Mouse (Mus musculus): ENCODE data around the gene Agr2.

DNA sequence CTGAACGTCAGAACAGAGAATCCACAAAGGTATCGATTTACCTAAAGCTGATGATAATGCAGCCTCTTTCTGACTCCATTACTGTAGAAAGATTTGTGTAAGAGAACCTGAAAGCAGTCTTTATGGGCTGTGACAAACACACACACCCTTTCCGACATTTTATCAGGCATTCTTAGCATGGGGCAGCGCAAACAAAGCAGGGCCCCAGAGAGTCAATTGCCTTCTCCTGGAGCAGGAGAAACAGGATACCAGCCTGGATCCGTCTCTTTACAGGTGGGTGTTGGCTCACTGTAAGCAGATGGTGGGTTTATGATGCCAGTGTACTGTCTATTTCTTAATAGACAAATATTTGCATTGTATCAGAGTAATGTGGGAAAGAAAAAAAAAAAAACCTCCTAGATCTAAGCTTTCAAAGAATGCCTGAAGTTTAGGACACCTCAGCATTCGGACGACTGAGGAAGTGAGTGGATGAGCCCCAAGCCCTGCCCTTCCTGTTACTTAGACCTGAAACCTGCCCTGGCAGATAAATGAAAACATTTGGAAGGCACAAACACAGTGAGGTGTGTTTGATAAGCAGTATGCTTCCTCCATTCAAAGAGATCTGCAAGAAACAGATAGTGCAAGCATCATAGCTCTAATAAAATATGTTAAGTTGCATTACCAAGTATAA is 26.5 kb upstream of the Agr2 start:
- TF ChIP-seq CTCF (IDR thresholded peaks at IDR 0.05; ENCODE audit: borderline replicate concordance, control insufficient read depth, extremely low read depth, insufficient read depth, low read length, poor library complexity) = no peak
- TF ChIP-seq POLR2A (IDR thresholded peaks at IDR 0.05; ENCODE audit: control insufficient read depth, extremely low read depth, insufficient read depth, low read length, poor library complexity) = no peak
